Mouse (Mus musculus) regulatory T cell (primary cell): Measurements from ENCODE around the gene Nr2c2ap.

Experiments used
- in situ Hi-C: fragments of 300-600 bp; cut with MboI, MseI; formaldehyde crosslinking; loops from one replicate; pipeline ENCODE4 v1.15.1; 2025; ENCODE audit warnings: high pct_unique_total_duplicates

The Nr2c2ap gene

DNA sequence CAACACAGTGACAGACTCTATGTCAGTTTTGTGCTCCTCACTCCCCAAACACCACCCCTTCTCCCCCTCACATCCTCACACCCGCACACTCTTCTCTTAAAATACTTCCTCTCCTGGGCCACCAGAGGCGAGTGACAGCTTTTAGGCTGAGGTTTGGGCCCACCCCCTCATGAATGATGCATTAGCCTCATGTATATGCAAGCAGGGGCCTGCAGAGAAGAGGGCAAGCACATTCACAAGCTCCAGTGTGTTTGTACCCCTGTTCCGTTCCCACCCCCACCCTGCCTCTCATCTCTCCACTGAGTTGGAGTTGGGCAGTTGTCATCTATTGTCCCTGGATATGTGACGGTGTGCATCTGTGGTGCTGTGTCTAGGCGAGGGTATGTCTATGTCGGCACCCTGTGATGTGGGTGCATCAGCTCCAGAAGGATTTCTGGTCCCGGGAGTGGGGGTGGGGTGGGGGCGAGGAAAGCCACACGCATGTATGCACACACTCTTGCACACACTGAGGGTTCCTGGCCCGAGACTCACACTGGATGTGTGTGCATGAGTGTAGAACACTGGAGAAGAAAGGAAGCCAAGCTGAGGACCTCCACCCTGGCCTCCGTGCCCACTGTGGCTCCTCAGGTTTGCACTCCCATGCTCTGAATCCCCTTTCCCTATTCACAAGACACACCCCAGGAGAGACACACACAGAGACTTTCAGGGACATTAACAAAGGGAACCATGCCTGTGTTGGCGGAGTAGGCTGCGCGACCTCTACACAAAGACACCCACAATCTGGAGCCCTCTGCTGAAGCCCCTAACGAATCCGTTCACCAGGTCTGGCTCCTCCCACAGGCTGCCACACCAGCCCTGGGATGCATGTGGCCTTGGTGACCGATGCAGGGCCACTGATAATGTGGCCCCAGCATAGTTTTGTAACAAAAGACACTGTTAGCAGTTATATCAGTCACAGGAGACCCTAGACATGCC lies 12.1 kb upstream of the Nr2c2ap start:
- in situ Hi-C loops, result no loop called here

- in situ Hi-C loops, result no loop called here
Observed at GRCm38 (mm10) chr8:70120667-70121066, 10.5 kb upstream of the Nr2c2ap start, which contains the start of gene Ncan. Ncan (minus strand) TSS chr8:70120873.

- in situ Hi-C loops, result no loop called here
Observed at GRCm38 (mm10) chr8:70122863-70123262, 8.3 kb upstream of the Nr2c2ap start.

DNA sequence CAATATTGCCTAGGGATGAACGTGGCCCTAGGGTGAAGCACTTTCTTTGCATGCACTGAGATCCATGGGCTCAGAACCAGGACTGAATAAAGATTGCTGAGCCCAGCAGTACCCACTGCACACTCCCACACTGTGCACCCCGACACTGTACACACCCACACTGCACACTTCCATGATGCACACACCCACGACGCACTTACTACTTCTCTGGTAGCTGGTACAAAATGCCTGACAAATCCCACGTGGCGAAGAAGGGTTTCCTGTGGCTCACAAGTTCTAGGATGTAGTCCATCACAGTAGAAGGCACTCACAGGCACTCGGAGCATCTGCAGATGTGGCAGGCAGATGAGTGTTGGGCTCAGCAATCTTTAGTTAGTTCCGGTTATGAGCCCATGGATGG lies 6.1 kb upstream of the Nr2c2ap start:
- in situ Hi-C loops, result no loop called here

- in situ Hi-C loops, result no loop called here
Observed at GRCm38 (mm10) chr8:70128435-70128834, 2.7 kb upstream of the Nr2c2ap start.

DNA sequence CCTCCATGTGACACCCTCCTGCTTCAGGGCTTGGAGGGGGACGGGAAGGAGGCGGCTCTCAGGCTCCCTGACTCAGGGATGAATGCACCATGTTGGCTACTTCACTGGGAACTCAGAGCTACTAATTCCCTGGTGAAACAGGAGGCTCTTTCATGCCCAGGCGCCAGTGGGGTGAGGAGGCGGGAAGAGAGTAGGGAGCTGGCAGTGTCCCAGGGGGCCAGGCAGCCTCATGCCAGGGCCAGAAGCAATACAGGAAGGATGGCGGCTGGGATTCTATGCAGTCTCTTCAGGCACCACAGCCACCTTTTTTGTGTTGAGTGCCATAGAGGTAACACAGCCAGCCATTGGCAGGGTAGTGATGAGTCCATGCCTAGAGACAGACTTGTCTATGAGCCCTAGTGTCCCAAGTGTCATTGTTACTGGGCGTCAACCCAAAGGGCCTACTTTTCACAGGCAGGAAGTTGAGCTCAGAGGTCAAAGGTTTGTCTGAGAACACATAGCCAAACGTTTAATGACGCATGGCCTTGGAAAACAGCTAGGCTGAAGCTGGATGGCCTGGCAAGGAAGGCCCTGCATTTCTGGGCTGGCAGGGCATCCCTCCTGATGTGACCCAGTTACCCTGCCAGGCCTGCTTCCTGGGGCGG lies 1.7 kb upstream of the Nr2c2ap start:
- in situ Hi-C loops, result no loop called here

GRCm38 (mm10) chr8:70130066-70130465 lies 1.1 kb upstream of the Nr2c2ap start:
- in situ Hi-C loops, result no loop called here

GRCm38 (mm10) chr8:70134086-70134485 lies 3.0 kb downstream of the Nr2c2ap start:
- in situ Hi-C loops, result no loop called here

DNA sequence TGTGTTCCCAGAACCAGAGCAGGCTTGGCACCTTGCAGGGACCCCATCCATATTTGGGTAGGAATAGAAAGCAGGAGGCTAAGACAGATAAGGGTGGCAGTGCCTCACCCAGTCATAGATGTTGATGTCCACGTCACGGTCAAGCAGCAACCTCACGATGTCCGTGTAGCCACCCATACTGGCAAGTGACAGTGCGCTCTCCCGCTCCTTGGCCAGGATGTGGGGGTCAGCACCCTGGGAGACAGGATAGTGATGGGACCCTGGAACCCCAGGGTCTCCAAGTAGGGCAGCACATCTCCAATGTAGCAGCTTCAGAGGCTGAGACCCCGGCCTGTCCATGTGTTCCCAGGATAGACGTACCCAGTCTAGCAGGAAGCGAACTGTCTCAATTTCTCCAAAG lies 3.8 kb downstream of the Nr2c2ap start:
- in situ Hi-C loops, result no loop called here

- in situ Hi-C loops, result no loop called here
Observed at GRCm38 (mm10) chr8:70136591-70136990, 5.5 kb downstream of the Nr2c2ap start.

DNA sequence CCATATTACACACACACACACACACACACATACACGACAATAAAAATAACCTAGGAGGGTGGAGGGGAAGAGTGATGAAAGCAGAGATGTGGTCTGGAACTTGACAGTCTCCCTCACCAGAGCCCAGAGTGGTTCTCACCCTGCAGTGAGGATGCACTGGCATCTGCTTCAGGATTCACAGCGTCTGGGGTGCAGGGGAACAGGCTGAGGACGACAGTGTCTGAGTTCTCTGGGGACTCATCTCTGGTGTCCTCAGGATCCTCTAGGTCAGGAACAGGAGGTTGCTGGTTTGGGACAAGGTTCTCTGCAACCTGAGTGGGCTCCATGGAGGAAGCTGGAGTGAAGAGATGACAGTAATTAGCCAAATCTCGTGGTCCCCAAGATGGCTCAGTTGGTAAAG lies 6.8 kb downstream of the Nr2c2ap start:
- in situ Hi-C loops, result no loop called here

DNA sequence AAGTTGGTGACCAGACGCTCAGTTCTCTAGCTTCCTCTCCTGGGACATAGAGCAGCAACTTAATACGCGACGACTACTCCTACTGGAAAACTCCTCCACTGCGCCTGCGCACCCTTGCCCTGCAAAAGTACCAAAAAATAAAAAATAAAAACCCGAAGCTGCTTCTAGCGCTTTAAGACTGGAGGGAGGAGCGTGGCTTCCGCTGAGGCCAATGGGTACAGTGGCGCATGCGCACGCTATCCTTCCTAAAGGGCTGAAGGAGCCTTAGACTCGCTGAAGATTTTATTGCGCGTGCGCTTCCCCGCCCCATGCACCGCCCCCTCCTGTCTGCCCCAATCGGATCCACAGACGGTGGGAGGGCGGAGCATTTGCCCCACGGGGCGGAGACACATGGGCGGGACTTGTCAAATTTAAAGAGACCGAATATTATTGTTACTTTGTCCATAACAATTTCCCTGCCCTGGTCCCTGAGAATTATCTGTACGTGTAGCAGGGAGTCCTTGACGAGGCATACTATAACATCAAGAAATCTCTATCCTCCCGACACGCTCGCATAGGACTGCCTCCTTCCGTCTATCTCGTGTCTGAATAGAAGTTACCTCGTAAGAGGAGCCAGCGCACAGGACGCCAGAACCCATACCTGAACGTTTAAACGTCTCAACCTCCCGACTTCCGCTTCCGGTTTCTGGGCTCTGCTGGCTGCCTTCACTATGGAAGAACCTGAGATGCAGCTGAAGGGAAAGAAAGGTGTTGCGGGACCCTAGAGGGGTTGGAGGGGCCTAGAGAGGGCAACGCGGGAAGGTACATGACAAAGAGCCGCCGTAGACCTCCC lies 8.1 kb downstream of the Nr2c2ap start, which contains the start of the genes Rfxank, Borcs8 and Mef2b:
TSS of gene Rfxank (minus strand) at position 129 of the 832 bp plus-strand sequence.
TSS of gene Borcs8 (plus strand) at position 474 of the 832 bp plus-strand sequence.
TSS of gene Mef2b (plus strand) at position 686 of the 832 bp plus-strand sequence.
- in situ Hi-C loops, result no loop called here

- in situ Hi-C loops, result no loop called here
Observed at GRCm38 (mm10) chr8:70139981-70140380, 8.8 kb downstream of the Nr2c2ap start.

GRCm38 (mm10) chr8:70147678-70148607 lies 16.8 kb downstream of the Nr2c2ap start:
- in situ Hi-C loops, result no loop called here

- in situ Hi-C loops, result no loop called here
Observed at GRCm38 (mm10) chr8:70150158-70150557, 19.0 kb downstream of the Nr2c2ap start.

DNA sequence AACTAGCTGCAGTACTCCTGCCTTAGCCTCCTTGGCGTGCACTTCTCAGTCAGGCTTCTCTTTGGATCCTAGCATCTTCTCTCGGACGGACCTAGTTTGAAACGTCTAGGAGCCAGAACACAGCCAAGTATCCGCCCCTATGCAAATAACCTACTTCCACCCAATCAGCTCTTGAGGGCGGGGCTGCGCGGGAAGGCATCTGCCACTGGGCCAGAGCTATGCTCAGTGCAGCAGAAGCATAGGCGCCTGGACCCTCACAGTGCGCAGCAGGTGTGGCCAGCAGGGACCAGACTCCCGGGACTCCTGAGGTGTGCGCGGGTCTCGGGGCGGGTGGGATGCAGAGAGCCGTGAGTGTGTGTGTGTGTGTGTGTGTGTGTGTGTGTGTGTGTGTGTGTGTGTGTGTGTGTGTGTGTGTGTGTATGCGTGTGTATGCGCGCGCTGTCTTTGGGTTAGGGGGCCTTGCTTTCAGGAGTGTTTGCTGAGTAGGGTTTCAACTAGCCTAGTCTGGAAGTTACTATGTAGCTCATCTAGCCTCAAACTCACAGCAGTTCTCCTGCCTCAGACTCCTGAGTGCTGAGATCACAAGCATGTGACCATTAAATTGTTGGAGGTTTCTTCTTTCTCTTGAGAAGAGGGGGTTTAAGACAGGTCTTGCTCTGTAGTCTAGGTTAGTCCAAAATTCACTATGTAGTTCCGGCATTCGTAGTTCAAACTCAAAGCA lies 21.6 kb downstream of the Nr2c2ap start:
- in situ Hi-C loops, result no loop called here

- in situ Hi-C loops, result no loop called here
Observed at GRCm38 (mm10) chr8:70157240-70157800, 26.2 kb downstream of the Nr2c2ap start.

GRCm38 (mm10) chr8:70158069-70158853 lies 27.1 kb downstream of the Nr2c2ap start:
- in situ Hi-C loops, result no loop called here

DNA sequence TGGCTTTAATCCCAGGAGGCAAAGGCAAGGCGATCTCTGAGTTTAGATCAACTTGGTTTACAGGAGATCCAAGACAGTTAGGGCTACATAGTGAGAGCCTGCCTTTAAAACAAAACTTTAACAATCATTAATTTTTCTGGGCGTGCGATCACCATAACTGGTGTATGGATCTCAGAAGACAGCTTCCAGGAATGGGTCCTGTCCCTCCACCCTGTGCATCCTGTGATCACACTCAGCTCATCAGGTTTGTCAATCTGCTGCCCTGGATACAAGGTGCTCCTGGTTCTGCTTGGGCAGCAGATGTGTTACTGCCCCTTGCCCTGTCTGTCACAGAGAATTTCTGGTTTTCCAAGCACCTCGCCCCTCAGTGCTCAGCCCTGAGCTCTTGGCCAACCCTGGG lies 28.1 kb downstream of the Nr2c2ap start:
- in situ Hi-C loops, result no loop called here
